Mouse (Mus musculus) lung, embryonic 14.5 days (tissue): ENCODE measurements at regions not wholly inside any gene's neighbourhood (a gene's known extent, or its start where the extent isn't known, plus 50 kb on each side); places are given as distances from the start of the nearest gene placed in this dataset.

Experiments
- ATAC-seq: fragments of 200-750 bp; cut with Nextera tagmentation; 2 replicates; pipeline ENCODE4 v1.8.0; 2017; ENCODE audit warnings: mild to moderate bottlenecking, moderate TSS enrichment, moderate library complexity; ENCODE audit not compliant: insufficient read depth
- DNase-seq: peaks from one replicate; pipeline ENCODE4 v3.0.0-alpha.2; 2015
- H3K27ac ChIP-seq: fragments of 300-500 bp; sonication (generic); 2 replicates; pipeline ENCODE4 v1.5.1; 2014; ENCODE audit warnings: low read depth, mild to moderate bottlenecking, moderate library complexity
- H3K27me3 ChIP-seq: fragments of 300-500 bp; sonication (generic); 2 replicates; pipeline ENCODE4 v1.6.1; 2014; ENCODE audit warnings: low read length, control low read depth; ENCODE audit not compliant: insufficient read depth
- H3K36me3 ChIP-seq: fragments of 300-500 bp; sonication (generic); 2 replicates; pipeline ENCODE4 v1.6.1; 2014; ENCODE audit warnings: control low read depth; ENCODE audit not compliant: insufficient read depth
- H3K4me1 ChIP-seq: fragments of 300-500 bp; sonication (generic); 2 replicates; pipeline ENCODE4 v1.6.1; 2014; ENCODE audit warnings: antibody characterized with exemption, control low read depth; ENCODE audit not compliant: insufficient read depth
- H3K4me2 ChIP-seq: fragments of 300-500 bp; sonication (generic); 2 replicates; pipeline ENCODE4 v1.6.1; 2014; ENCODE audit warnings: mild to moderate bottlenecking
- H3K4me3 ChIP-seq: fragments of 300-500 bp; sonication (generic); 2 replicates; pipeline ENCODE4 v1.5.1; 2014; ENCODE audit warnings: low read depth, low read length
- H3K9ac ChIP-seq: fragments of 300-500 bp; sonication (generic); 2 replicates; pipeline ENCODE4 v1.6.1; 2014
- H3K9me3 ChIP-seq: fragments of 300-500 bp; sonication (generic); 2 replicates; pipeline ENCODE4 v1.6.1; 2016; ENCODE audit warnings: low read depth, low read length, control low read depth
- CTCF ChIP-seq: IDR thresholded peaks from 2 replicates; pipeline ENCODE4 v1.5.1; 2016; ENCODE audit warnings: antibody characterized with exemption, low read depth
- WGBS: fragments of 180-500 bp; shearing (Covaris S2); extraction: QIAGEN DNeasy Blood & Tissue Kit; methylation state at CpG from one replicate; pipeline ENCODE4 v1.1.7; 2014; 5-methylcytosine and 5-hydroxymethylcytosine counted together

- H3K9ac ChIP-seq = no peak overlapping the region
- H3K4me3 ChIP-seq = no peak overlapping the region
- no peaks in the 10 kb centered on the region for H3K4me1 ChIP-seq
- 90% methylated on average over 1 of the region's 1 CpGs for WGBS
- H3K9me3 ChIP-seq = no peaks in the 10 kb centered on the region
- H3K27ac ChIP-seq = no peak overlapping the region
- H3K36me3 ChIP-seq = no peaks in the 10 kb centered on the region
- no peak for ATAC-seq
- no peaks in the 10 kb centered on the region for H3K27me3 ChIP-seq
- no peak for TF ChIP-seq CTCF
- no peak for DNase-seq
- no peak overlapping the region for H3K4me2 ChIP-seq
Observed at GRCm38 (mm10) chr12:92578596-92578995, 729.6 kb upstream of the Sel1l start.
